In the genomic region with DNA sequence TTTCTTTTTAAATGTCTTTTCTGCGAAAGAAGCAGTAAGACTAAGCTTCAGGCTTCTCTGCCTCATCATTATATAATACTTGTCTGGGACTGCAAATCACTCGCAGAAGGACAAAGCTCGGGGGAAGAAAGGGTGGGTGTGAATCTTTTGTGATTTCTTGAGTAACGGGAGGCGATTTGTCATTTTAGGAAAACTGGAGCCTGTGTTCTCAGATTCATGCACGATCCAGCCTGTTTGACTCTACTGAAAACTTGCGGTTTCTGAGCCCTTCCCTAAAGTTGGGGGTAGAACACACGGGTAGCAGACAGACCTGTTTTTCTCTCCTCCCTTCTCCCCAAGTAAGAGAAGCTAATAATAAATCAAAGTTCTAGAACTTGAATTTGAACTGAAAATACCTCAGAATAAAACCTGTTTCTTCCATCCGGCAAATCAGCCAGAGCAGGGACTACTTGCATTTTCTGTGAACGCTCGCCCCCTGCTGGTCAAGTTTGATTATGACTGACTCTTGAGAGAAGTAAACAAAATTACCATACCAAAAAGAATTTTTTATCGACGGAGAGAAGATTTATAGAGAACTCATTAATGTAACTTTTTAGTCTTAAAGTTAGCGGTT, we compare ENCODE assay signal across 9 mouse cellular contexts.
DNase-seq lines count a peak whose midpoint lies in the region; ATAC-seq and TF ChIP-seq lines count a peak whose summit lies in the region.
"Had no signal": no experiment of that assay in that cellular context is flagged by ENCODE, and none has a peak within 500 bp of the region (broad histone marks: within the 10 kb centered on the region; RNA-seq: fewer than 3 reads in every experiment).

No protein-coding gene starts in this region.

- WGBS in embryonic facial prominence, embryonic 15.5 days, result 26% methylated on average over 14 of the region's 14 CpGs
- WGBS in heart, postnatal 0 days, result 30% methylated on average over 14 of the region's 14 CpGs

- no peak for TF ChIP-seq EP300 in MEL (IDR thresholded peaks at IDR 0.05; ENCODE audit: low read depth in 1 of 2, low read length in 2 of 2)
- no peak for TF ChIP-seq EP300 in heart, postnatal 0 days (IDR thresholded peaks at IDR 0.05; ENCODE audit: low read depth)

- 0 out of 4 replicates have a peak, but pooled peaks cover 0 to 3% of the 10 kb centered on the region in 2 experiments for H3K4me1 ChIP-seq in MEL (ENCODE audit: control insufficient read depth in 1 of 2, insufficient read depth in 2 of 2, low read length in 2 of 2)
- H3K4me1 ChIP-seq in embryonic facial prominence, embryonic 15.5 days, result no peaks in the 10 kb centered on the region
- H3K4me1 ChIP-seq in heart, postnatal 0 days (ENCODE audit: control insufficient read depth, insufficient read depth), result no peaks in the 10 kb centered on the region

- DNase-seq in MEL (ENCODE audit: low read depth, low spot score), result peak; percentile 82
- peak; percentile 64 for DNase-seq in brain, embryonic 18.5 days (ENCODE audit: low read depth, low spot score)
- peak; percentile 8 for DNase-seq in heart, postnatal 0 days (ENCODE audit: low spot score)
- peak; percentile 47 for DNase-seq in layer of hippocampus, adult 9-10 months (ENCODE audit: low spot score)
- peak; percentile 72 for DNase-seq in lung, postnatal 10 days
- peak; percentile 60 for DNase-seq in retina, postnatal 7 days (ENCODE audit: low read depth, low spot score)
- peak; percentile 20 for DNase-seq in urinary bladder, postnatal 10 days (ENCODE audit: low spot score)

- H3K4me2 ChIP-seq in embryonic facial prominence, embryonic 15.5 days (replicated peaks), result peak overlapping the region; percentile 39
- H3K4me2 ChIP-seq in heart, postnatal 0 days (ENCODE audit: low read depth, low read length), result peak overlapping the region; percentile 25; the same call in 1 of the 2 replicates

- peak; percentile 78 for TF ChIP-seq RAD21 in MEL (IDR thresholded peaks at IDR 0.05; ENCODE audit: low read depth, low read length)

- H3K9ac ChIP-seq in MEL (ENCODE audit: control insufficient read depth, low read depth, low read length, poor library complexity, severe bottlenecking), result no peak overlapping the region
- H3K9ac ChIP-seq in embryonic facial prominence, embryonic 15.5 days, result no peak overlapping the region
- no peak overlapping the region for H3K9ac ChIP-seq in heart, postnatal 0 days (replicated peaks; ENCODE audit: low read depth, low read length)
- H3K9ac ChIP-seq: limb, embryonic 12.5 days had no signal

- H3K27ac ChIP-seq in MEL (ENCODE audit: control insufficient read depth, low read depth, low read length), result no peak overlapping the region
- H3K27ac ChIP-seq in embryonic facial prominence, embryonic 15.5 days (replicated peaks), result no peak overlapping the region
- no peak overlapping the region for H3K27ac ChIP-seq in heart, postnatal 0 days (ENCODE audit: low read depth)
- H3K27ac ChIP-seq: limb, embryonic 12.5 days had no signal

- H3K36me3 ChIP-seq in MEL (ENCODE audit: control insufficient read depth in 1 of 2, insufficient read depth in 2 of 2, low read length in 2 of 2), result no peaks in the 10 kb centered on the region
- no peaks in the 10 kb centered on the region for H3K36me3 ChIP-seq in embryonic facial prominence, embryonic 15.5 days
- no peaks in the 10 kb centered on the region for H3K36me3 ChIP-seq in heart, postnatal 0 days (replicated peaks; ENCODE audit: control insufficient read depth, insufficient read depth, low read length)
- H3K36me3 ChIP-seq: limb, embryonic 12.5 days had no signal

- TF ChIP-seq CTCF in MEL (IDR thresholded peaks at IDR 0.05 in 2 of 3, conservative IDR thresholded peaks at IDR 0.05 in 1 of 3; ENCODE audit: control insufficient read depth in 1 of 3, insufficient read depth in 1 of 3, low read depth in 2 of 3, low read length in 3 of 3, poor library complexity in 1 of 3, severe bottlenecking in 1 of 3), result peak; percentile 38 to 81 (median 71); a peak in 5 of 6 replicates
- TF ChIP-seq CTCF in heart, postnatal 0 days (IDR thresholded peaks at IDR 0.05; ENCODE audit: low read depth), result peak; percentile 49

- no peaks in the 10 kb centered on the region; a peak in 2 of 4 replicates for H3K27me3 ChIP-seq in MEL (ENCODE audit: control insufficient read depth in 1 of 2, insufficient read depth in 2 of 2, low read length in 2 of 2)
- peaks cover 6% of the 10 kb centered on the region; the same call in 1 of the 2 replicates for H3K27me3 ChIP-seq in embryonic facial prominence, embryonic 15.5 days
- H3K27me3 ChIP-seq in heart, postnatal 0 days (ENCODE audit: control insufficient read depth, insufficient read depth, low read length), result 0 out of 2 replicates have a peak, but pooled peaks cover 5% of the 10 kb centered on the region

- TF ChIP-seq POLR2A in MEL (IDR thresholded peaks at IDR 0.05; ENCODE audit: control insufficient read depth in 1 of 2, insufficient read depth in 1 of 2, low read depth in 1 of 2, low read length in 2 of 2, poor library complexity in 1 of 2), result no peak

- H3K79me2 ChIP-seq in MEL (ENCODE audit: control insufficient read depth, insufficient read depth, low read length, poor library complexity), result no peaks in the 10 kb centered on the region

- H3K9me3 ChIP-seq in MEL (replicated peaks; ENCODE audit: insufficient read depth, low read length), result no peaks in the 10 kb centered on the region
- H3K9me3 ChIP-seq in embryonic facial prominence, embryonic 15.5 days (replicated peaks), result no peaks in the 10 kb centered on the region
- H3K9me3 ChIP-seq in heart, postnatal 0 days (replicated peaks; ENCODE audit: control insufficient read depth, low read length), result no peaks in the 10 kb centered on the region
- H3K9me3 ChIP-seq: limb, embryonic 12.5 days had no signal

- H3K4me3 ChIP-seq in MEL (ENCODE audit: control insufficient read depth in 1 of 2, insufficient read depth in 1 of 2, low read depth in 2 of 2, low read length in 2 of 2), result no peak overlapping the region
- H3K4me3 ChIP-seq in embryonic facial prominence, embryonic 15.5 days (replicated peaks), result peak overlapping the region; percentile 25
- peak overlapping the region; percentile 11; the same call in 1 of the 2 replicates for H3K4me3 ChIP-seq in heart, postnatal 0 days (ENCODE audit: low read depth, low read length)
- H3K4me3 ChIP-seq: limb, embryonic 12.5 days had no signal

- no peak for ATAC-seq in embryonic facial prominence, embryonic 15.5 days (ENCODE audit: insufficient number of reproducible peaks, low FRiP score, low TSS enrichment, low read depth)
- ATAC-seq in heart, postnatal 0 days (ENCODE audit: insufficient read depth, low read depth), result no peak

TF ChIP-seq in MEL, 35 proteins besides CTCF, POLR2A, EP300 and RAD21:
- TF ChIP-seq SMC3 (IDR thresholded peaks at IDR 0.05; ENCODE audit: low read depth, low read length) (peak; percentile 80), BHLHE40 (IDR thresholded peaks at IDR 0.05; ENCODE audit: borderline replicate concordance, low read depth, low read length) (no peak), GATA1 (IDR thresholded peaks at IDR 0.05; ENCODE audit: low read depth, low read length) (no peak), ZC3H11A (IDR thresholded peaks at IDR 0.05; ENCODE audit: low read depth, low read length) (peak; percentile 71), TBP (IDR thresholded peaks at IDR 0.05; ENCODE audit: low read depth, low read length) (no peak)

Comparison
In these comparisons a context has a peak if more than half of its experiments do, and no peak if none do; other contexts are left out.
1. DNase-seq: peak in every context shown above with its lines; median percentile 82 in MEL; 72 in lung, postnatal 10 days; 64 in brain, embryonic 18.5 days; 60 in retina, postnatal 7 days; 47 in layer of hippocampus, adult 9-10 months; 20 in urinary bladder, postnatal 10 days; 8 in heart, postnatal 0 days.
2. H3K4me3 ChIP-seq: peak in embryonic facial prominence, embryonic 15.5 days (single experiment) and heart, postnatal 0 days (single experiment); none in MEL (0 of 2).